Mouse (Mus musculus) large intestine, adult 2 months (tissue): ENCODE data around the gene Nsmce3. TPM values are rescaled to one million over a fixed set of nuclear protein-coding genes. Genes with fewer than 3 reads are reported as not detected.

ENCODE experiments used
- DNase-seq: peaks from one replicate; pipeline ENCODE4 v3.0.0-alpha.2; 2012; ENCODE audit warnings: low read depth, low spot score
- WGBS: fragments of 180-500 bp; shearing (Covaris S2); methylation state at CpG from one replicate; pipeline ENCODE4 v1.1.7; 2018; 5-methylcytosine and 5-hydroxymethylcytosine counted together
- polyA plus RNA-seq: library from polyadenylated mRNA; depleted of rRNA; stranded (reverse); fragments of >200 nt; gene quantifications from 2 replicates; pipeline ENCODE4 v1.2.3, GENCODE M21; 2012; rRNA removed

Nsmce3 gene
- 3.4 and 3.6 TPM in 2 replicates for polyA plus RNA-seq

- under 1% methylated on average over 57 of the region's 57 CpGs for WGBS
These were observed at the start of gene Nsmce3 for GRCm38 (mm10) chr7:64872743-64873241. TSS of gene Nsmce3 (minus strand) at chr7:64872997.

GRCm38 (mm10) chr7:64921189-64921588 is 48.4 kb upstream of the Nsmce3 start:
- DNase-seq = no peak
- WGBS = 82% methylated on average over 13 of the region's 13 CpGs

More at GRCm38 (mm10) chr7:64872743-64873241, at the start of gene Nsmce3:
- peak; percentile 69 for DNase-seq

- 85% methylated on average over 5 of the region's 5 CpGs for WGBS
- DNase-seq = no peak
These were observed 47.9 kb upstream of the Nsmce3 start for GRCm38 (mm10) chr7:64920735-64921134.

GRCm38 (mm10) chr7:64916654-64917053 is 43.9 kb upstream of the Nsmce3 start:
- 32% methylated on average over 7 of the region's 7 CpGs for WGBS
- DNase-seq = peak; percentile 19

- DNase-seq = no peak
- whole genome bisulfite sequencing = 18% methylated on average over 2 of the region's 2 CpGs
These were observed 42.3 kb upstream of the Nsmce3 start for GRCm38 (mm10) chr7:64915121-64915520.

GRCm38 (mm10) chr7:64911945-64912344 is 39.1 kb upstream of the Nsmce3 start:
- WGBS = 77% methylated on average over 2 of the region's 2 CpGs
- no peak for DNase-seq

- 84% methylated on average over 2 of the region's 2 CpGs for WGBS
- no peak for DNase-seq
These were observed 37.4 kb upstream of the Nsmce3 start for GRCm38 (mm10) chr7:64910208-64910607.

GRCm38 (mm10) chr7:64906955-64907354 is 34.2 kb upstream of the Nsmce3 start:
- 70% methylated on average over 5 of the region's 5 CpGs for WGBS
- no peak for DNase-seq

- DNase-seq = no peak
- 83% methylated on average over 3 of the region's 3 CpGs for WGBS
These were observed 32.7 kb upstream of the Nsmce3 start for GRCm38 (mm10) chr7:64905506-64905905.

GRCm38 (mm10) chr7:64900249-64900648 is 27.5 kb upstream of the Nsmce3 start:
- WGBS = 73% methylated on average over 2 of the region's 2 CpGs
- DNase-seq = no peak

- no peak for DNase-seq
- 84% methylated on average over 6 of the region's 6 CpGs for WGBS
These were observed 23.8 kb upstream of the Nsmce3 start for GRCm38 (mm10) chr7:64896587-64896986.

- 36% methylated on average over 5 of the region's 5 CpGs for WGBS
- no peak for DNase-seq
These were observed 22.9 kb upstream of the Nsmce3 start for GRCm38 (mm10) chr7:64895685-64896101.

GRCm38 (mm10) chr7:64891139-64891538 is 18.3 kb upstream of the Nsmce3 start:
- DNase-seq = no peak
- WGBS = 65% methylated on average over 3 of the region's 3 CpGs

- DNase-seq = no peak
These were observed 17.1 kb upstream of the Nsmce3 start for GRCm38 (mm10) chr7:64889919-64890318.

GRCm38 (mm10) chr7:64884187-64884862 is 11.5 kb upstream of the Nsmce3 start:
- DNase-seq = no peak
- WGBS = 65% methylated on average over 11 of the region's 11 CpGs

More at GRCm38 (mm10) chr7:64889919-64890318, 17.1 kb upstream of the Nsmce3 start:
- 53% methylated on average over 9 of the region's 9 CpGs for WGBS

- DNase-seq = no peak
- 62% methylated on average over 6 of the region's 6 CpGs for WGBS
These were observed 9.4 kb upstream of the Nsmce3 start for GRCm38 (mm10) chr7:64882243-64882642.

GRCm38 (mm10) chr7:64881387-64881786 is 8.6 kb upstream of the Nsmce3 start:
- WGBS = 27% methylated on average over 7 of the region's 7 CpGs
- DNase-seq = no peak

GRCm38 (mm10) chr7:64880415-64880814 is 7.6 kb upstream of the Nsmce3 start:
- WGBS = 37% methylated on average over 5 of the region's 5 CpGs
- DNase-seq = no peak

- 88% methylated on average over 4 of the region's 4 CpGs for WGBS
- no peak for DNase-seq
These were observed 2.1 kb upstream of the Nsmce3 start for GRCm38 (mm10) chr7:64874941-64875340.

- WGBS = 27% methylated on average over 11 of the region's 11 CpGs
- no peak for DNase-seq
These were observed 469 bp upstream of the Nsmce3 start for GRCm38 (mm10) chr7:64873266-64873665.

- 2% methylated on average over 33 of the region's 33 CpGs for WGBS
- no peak for DNase-seq
These were observed 632 bp downstream of the Nsmce3 start for GRCm38 (mm10) chr7:64871987-64872742.
